Comparison of ENCODE assay signal across 10 mouse cellular contexts in the genomic region with DNA sequence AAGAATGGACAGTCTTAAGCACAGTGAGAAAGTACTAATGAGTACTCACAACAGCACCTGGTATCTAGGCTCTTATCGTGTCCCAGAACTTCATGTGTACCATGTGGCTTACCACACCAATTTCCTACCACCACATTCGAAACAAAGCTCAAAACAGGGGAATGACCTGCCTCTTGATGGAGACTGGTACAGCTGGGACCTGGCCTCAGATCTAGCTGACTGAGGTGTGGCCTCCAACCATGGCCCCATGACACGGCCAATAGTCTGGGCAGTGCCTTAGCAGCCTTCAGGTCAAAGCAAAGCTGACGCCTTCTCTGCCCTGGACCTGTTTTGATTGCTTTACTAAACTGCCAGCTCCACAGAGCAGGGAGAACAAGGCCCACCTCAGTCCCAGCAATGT. TPM values are rescaled to one million over a fixed set of nuclear protein-coding genes. Genes with fewer than 3 reads are reported as not detected.
DNase-seq lines count a peak whose midpoint lies in the region; ATAC-seq and TF ChIP-seq lines count a peak whose summit lies in the region.
"Had no signal": no experiment of that assay in that cellular context is flagged by ENCODE, and none has a peak within 500 bp of the region (broad histone marks: within the 10 kb centered on the region; RNA-seq: fewer than 3 reads in every experiment).

No protein-coding gene starts in this region.

- TF ChIP-seq POLR2A in myocyte (IDR thresholded peaks at IDR 0.05; ENCODE audit: insufficient read length, low read depth), result no peak

- no peaks in the 10 kb centered on the region for H3K79me2 ChIP-seq in myocyte (ENCODE audit: control insufficient read depth, insufficient read depth)

- no peaks in the 10 kb centered on the region for H3K36me3 ChIP-seq in kidney, embryonic 16.5 days (ENCODE audit: insufficient read depth, low read length)
- H3K36me3 ChIP-seq in intestine, postnatal 0 days (ENCODE audit: control insufficient read depth, insufficient read depth), result no peaks in the 10 kb centered on the region
- no peaks in the 10 kb centered on the region for H3K36me3 ChIP-seq in myocyte (ENCODE audit: control insufficient read depth, insufficient read depth)

- no peak overlapping the region for H3K4me2 ChIP-seq in kidney, embryonic 16.5 days (replicated peaks; ENCODE audit: low read depth, low read length)
- H3K4me2 ChIP-seq in intestine, postnatal 0 days (replicated peaks; ENCODE audit: low read depth), result no peak overlapping the region; the same call in 1 of the 2 replicates
- peak overlapping the region; percentile 4 for H3K4me2 ChIP-seq in myocyte (ENCODE audit: low read depth)

- 64% methylated on average over 4 of the region's 4 CpGs for WGBS in kidney, embryonic 16.5 days
- 46% methylated on average over 4 of the region's 4 CpGs for WGBS in intestine, postnatal 0 days

- H3K4me1 ChIP-seq in kidney, embryonic 16.5 days (ENCODE audit: insufficient read depth, low read length), result peaks cover 26% of the 10 kb centered on the region
- peaks cover 17% of the 10 kb centered on the region; the same call in 1 of the 2 replicates for H3K4me1 ChIP-seq in intestine, postnatal 0 days (replicated peaks; ENCODE audit: control insufficient read depth, insufficient read depth, low read length)

- H3K9ac ChIP-seq in kidney, embryonic 16.5 days (replicated peaks; ENCODE audit: low read length), result no peak overlapping the region
- H3K9ac ChIP-seq in intestine, postnatal 0 days (ENCODE audit: low read depth, low read length), result no peak overlapping the region

- peak; percentile 30 for DNase-seq in kidney, adult 9 months
- DNase-seq in cerebellum, adult 11 months, result no peak
- no peak for DNase-seq in cerebellum, postnatal 25 days
- DNase-seq: adrenal gland, postnatal 25 days; cerebellum, adult 18-20 months had no signal

- no peaks in the 10 kb centered on the region for H3K27me3 ChIP-seq in kidney, embryonic 16.5 days (ENCODE audit: insufficient read depth, low read length)
- no peaks in the 10 kb centered on the region for H3K27me3 ChIP-seq in intestine, postnatal 0 days (replicated peaks; ENCODE audit: control insufficient read depth, insufficient read depth, low read length)
- no peaks in the 10 kb centered on the region for H3K27me3 ChIP-seq in myocyte (ENCODE audit: control insufficient read depth, insufficient read depth, insufficient read length)

- ATAC-seq in kidney, embryonic 16.5 days (ENCODE audit: low FRiP score, low TSS enrichment), result no peak
- ATAC-seq in common myeloid progenitor, adult 5-6 weeks (replicated peaks; ENCODE audit: low read depth, poor library complexity, severe bottlenecking), result peak; percentile 56
- peak; percentile 46 for ATAC-seq in intestine, postnatal 0 days

- H3K4me3 ChIP-seq in kidney, embryonic 16.5 days (ENCODE audit: low read length), result no peak overlapping the region
- H3K4me3 ChIP-seq in intestine, postnatal 0 days (ENCODE audit: low read depth, low read length), result no peak overlapping the region
- H3K4me3 ChIP-seq in myocyte, result no peak overlapping the region

- no peak for TF ChIP-seq CTCF in intestine, postnatal 0 days (IDR thresholded peaks at IDR 0.05; ENCODE audit: low read depth)

- H3K27ac ChIP-seq in kidney, embryonic 16.5 days (ENCODE audit: low read length), result no peak overlapping the region
- peak overlapping the region; percentile 82 for H3K27ac ChIP-seq in intestine, postnatal 0 days (ENCODE audit: low read depth, low read length)

- H3ac ChIP-seq in myocyte (ENCODE audit: control insufficient read depth, insufficient read length), result no peak overlapping the region

- H3K9me3 ChIP-seq in kidney, embryonic 16.5 days (ENCODE audit: low read length), result no peaks in the 10 kb centered on the region
- no peaks in the 10 kb centered on the region for H3K9me3 ChIP-seq in intestine, postnatal 0 days (ENCODE audit: control insufficient read depth)
- H3K9me3 ChIP-seq: G1E had no signal

TF ChIP-seq in myocyte, 11 proteins besides CTCF, POLR2A, EP300 and RAD21:
- TF ChIP-seq E2F4 (IDR thresholded peaks at IDR 0.05; ENCODE audit: insufficient read depth), result no peak
- TF ChIP-seq SRF (IDR thresholded peaks at IDR 0.05; ENCODE audit: control insufficient read depth, insufficient read length, low read depth), result no peak
- TF ChIP-seq USF1 (IDR thresholded peaks at IDR 0.05; ENCODE audit: low read depth), result no peak

RNA-seq across cellular contexts. Expression of gene Tex2, which starts 56.5 kb away (rescaled TPM):
- polyA plus RNA-seq in kidney, embryonic 16.5 days (2015; fragmentation: Nextera tagmentation; extraction: Ambion mirVana), result 9.6 and 10.3 TPM in 2 replicates
- total RNA-seq in common myeloid progenitor, adult 5-6 weeks (2017), result 44.1 and 54.8 TPM in 2 replicates
- polyA plus RNA-seq in intestine, postnatal 0 days (2015; fragmentation: Nextera tagmentation; extraction: Ambion mirVana), result 17.1 and 19.3 TPM in 2 replicates
- polyA plus RNA-seq in myocyte (2012; fragmentation: generic; extraction: Trizol), result 7.0 TPM
